Mouse (Mus musculus) heart, embryonic 16.5 days (tissue): Measurements from ENCODE around the gene Ltbp1. TPM values are rescaled to one million over a fixed set of nuclear protein-coding genes. Genes with fewer than 3 reads are reported as not detected.

ENCODE experiments used
- ATAC-seq: fragments of 200-750 bp; cut with Nextera tagmentation; replicated peaks from 2 replicates; pipeline ENCODE4 v1.8.0; 2017; ENCODE audit warnings: moderate number of reproducible peaks; ENCODE audit not compliant: insufficient read depth, low FRiP score; ENCODE audit errors: extremely low read depth
- H3K27ac ChIP-seq: fragments of 300-500 bp; sonication (generic); 2 replicates; pipeline ENCODE4 v1.5.1; 2014; ENCODE audit warnings: mild to moderate bottlenecking, low read length, control low read depth, moderate library complexity
- H3K27me3 ChIP-seq: fragments of 300-500 bp; sonication (generic); 2 replicates; pipeline ENCODE4 v1.6.1; 2014; ENCODE audit warnings: low read length, mixed read lengths; ENCODE audit not compliant: control insufficient read depth, insufficient read depth
- H3K36me3 ChIP-seq: fragments of 300-500 bp; sonication (generic); 2 replicates; pipeline ENCODE4 v1.6.1; 2014; ENCODE audit not compliant: control insufficient read depth, insufficient read depth
- H3K4me1 ChIP-seq: fragments of 300-500 bp; sonication (generic); 2 replicates; pipeline ENCODE4 v1.6.1; 2014; ENCODE audit warnings: low read length, mixed read lengths; ENCODE audit not compliant: control insufficient read depth, insufficient read depth
- H3K4me2 ChIP-seq: fragments of 300-500 bp; sonication (generic); 2 replicates; pipeline ENCODE4 v1.6.1; 2014; ENCODE audit warnings: low read depth, mild to moderate bottlenecking, control low read depth, low read length
- H3K4me3 ChIP-seq: fragments of 300-500 bp; sonication (generic); 2 replicates; pipeline ENCODE4 v1.5.1; 2014; ENCODE audit warnings: mild to moderate bottlenecking, control low read depth, low read length
- H3K9ac ChIP-seq: fragments of 300-500 bp; sonication (generic); 2 replicates; pipeline ENCODE4 v1.6.1; 2014; ENCODE audit warnings: low read length, control low read depth
- H3K9me3 ChIP-seq: fragments of 300-500 bp; sonication (generic); replicated peaks from 2 replicates; pipeline ENCODE4 v1.6.1; 2016; ENCODE audit warnings: low read length; ENCODE audit not compliant: control insufficient read depth
- WGBS: fragments of 180-500 bp; shearing (Covaris S2); extraction: QIAGEN DNeasy Blood & Tissue Kit; methylation state at CpG from one replicate; pipeline ENCODE4 v1.1.7; 2014; 5-methylcytosine and 5-hydroxymethylcytosine counted together
- polyA plus RNA-seq: library from polyadenylated mRNA; unstranded; fragments of >200 nt; fragmentation: Nextera tagmentation; extraction: Ambion mirVana; gene quantifications from 2 replicates; pipeline ENCODE4 v1.2.1, GENCODE M21; 2015

Ltbp1 gene
- polyA plus RNA-seq, 1 experiment from 2014 or later: 15.6 TPM

GRCm38 (mm10) chr17:75033872-75034615 lies 28.7 kb downstream of the Ltbp1 start:
- H3K9me3 ChIP-seq: no peaks in the 10 kb centered on the region
- H3K27me3 ChIP-seq: no peaks in the 10 kb centered on the region
- no peak overlapping the region for H3K4me2 ChIP-seq
- H3K4me3 ChIP-seq: no peak overlapping the region
- ATAC-seq: no peak
- peaks cover 4% of the 10 kb centered on the region for H3K4me1 ChIP-seq
- no peak overlapping the region for H3K27ac ChIP-seq
- no peaks in the 10 kb centered on the region for H3K36me3 ChIP-seq
- H3K9ac ChIP-seq: no peak overlapping the region
- 68% methylated on average over 21 of the region's 21 CpGs for WGBS

GRCm38 (mm10) chr17:75036881-75037280 lies 31.5 kb downstream of the Ltbp1 start:
- H3K4me2 ChIP-seq: no peak overlapping the region
- H3K9ac ChIP-seq: no peak overlapping the region
- no peak for ATAC-seq
- H3K4me3 ChIP-seq: no peak overlapping the region
- H3K9me3 ChIP-seq: no peaks in the 10 kb centered on the region
- peaks cover 4% of the 10 kb centered on the region for H3K4me1 ChIP-seq
- WGBS: 55% methylated on average over 6 of the region's 6 CpGs
- no peaks in the 10 kb centered on the region for H3K36me3 ChIP-seq
- no peak overlapping the region for H3K27ac ChIP-seq
- no peaks in the 10 kb centered on the region for H3K27me3 ChIP-seq

- no peak overlapping the region for H3K27ac ChIP-seq
- no peaks in the 10 kb centered on the region for H3K4me1 ChIP-seq
- H3K36me3 ChIP-seq: no peaks in the 10 kb centered on the region
- 75% methylated on average over 4 of the region's 4 CpGs for WGBS
- no peak overlapping the region for H3K9ac ChIP-seq
- no peaks in the 10 kb centered on the region for H3K9me3 ChIP-seq
- no peak overlapping the region for H3K4me3 ChIP-seq
- no peak overlapping the region for H3K4me2 ChIP-seq
- H3K27me3 ChIP-seq: no peaks in the 10 kb centered on the region
- no peak for ATAC-seq
These were observed 33.6 kb downstream of the Ltbp1 start for GRCm38 (mm10) chr17:75039017-75039416.

GRCm38 (mm10) chr17:75049366-75049969 lies 44.1 kb downstream of the Ltbp1 start:
- Histone ChIP-seq H3K4me2 (no peak overlapping the region), H3K4me1 (peaks cover 9% of the 10 kb centered on the region; the same call in 1 of the 2 replicates), H3K36me3 (peaks cover 2% of the 10 kb centered on the region; the same call in 1 of the 2 replicates), H3K27ac (peak overlapping the region; percentile 32; the same call in 1 of the 2 replicates), H3K9ac (no peak overlapping the region), H3K27me3 (no peaks in the 10 kb centered on the region), H3K9me3 (peaks cover 8% of the 10 kb centered on the region; the same call in 1 of the 2 replicates), H3K4me3 (no peak overlapping the region)
- 61% methylated on average over 8 of the region's 8 CpGs for WGBS
- ATAC-seq: no peak

GRCm38 (mm10) chr17:75051440-75051925 lies 46.1 kb downstream of the Ltbp1 start:
- H3K27me3 ChIP-seq: no peaks in the 10 kb centered on the region
- no peak overlapping the region for H3K27ac ChIP-seq
- peaks cover 15% of the 10 kb centered on the region for H3K4me1 ChIP-seq
- no peak overlapping the region for H3K4me3 ChIP-seq
- WGBS: 81% methylated on average over 8 of the region's 8 CpGs
- H3K9me3 ChIP-seq: no peaks in the 10 kb centered on the region
- no peak overlapping the region for H3K4me2 ChIP-seq
- H3K36me3 ChIP-seq: no peaks in the 10 kb centered on the region; the same call in 1 of the 2 replicates
- H3K9ac ChIP-seq: no peak overlapping the region
- no peak for ATAC-seq

GRCm38 (mm10) chr17:75055235-75055634 lies 49.9 kb downstream of the Ltbp1 start:
- Histone ChIP-seq H3K9ac (no peak overlapping the region), H3K27me3 (no peaks in the 10 kb centered on the region), H3K36me3 (no peaks in the 10 kb centered on the region), H3K4me1 (peaks cover 17% of the 10 kb centered on the region), H3K4me2 (no peak overlapping the region), H3K9me3 (no peaks in the 10 kb centered on the region), H3K4me3 (no peak overlapping the region), H3K27ac (no peak overlapping the region)
- WGBS: 66% methylated on average over 5 of the region's 5 CpGs
- no peak for ATAC-seq

- Histone ChIP-seq H3K4me3 (no peak overlapping the region), H3K4me2 (no peak overlapping the region), H3K4me1 (peaks cover 17% of the 10 kb centered on the region), H3K9ac (no peak overlapping the region), H3K27ac (no peak overlapping the region), H3K27me3 (no peaks in the 10 kb centered on the region), H3K36me3 (no peaks in the 10 kb centered on the region), H3K9me3 (no peaks in the 10 kb centered on the region)
- no peak for ATAC-seq
- WGBS: 77% methylated on average over 6 of the region's 6 CpGs
These were observed 50.6 kb downstream of the Ltbp1 start for GRCm38 (mm10) chr17:75055961-75056360.

- Histone ChIP-seq H3K27ac (no peak overlapping the region), H3K9ac (no peak overlapping the region), H3K4me2 (no peak overlapping the region), H3K4me3 (no peak overlapping the region), H3K27me3 (no peaks in the 10 kb centered on the region), H3K4me1 (peaks cover 17% of the 10 kb centered on the region), H3K36me3 (no peaks in the 10 kb centered on the region), H3K9me3 (no peaks in the 10 kb centered on the region)
- no peak for ATAC-seq
- WGBS: 51% methylated on average over 8 of the region's 8 CpGs
These were observed 51.3 kb downstream of the Ltbp1 start for GRCm38 (mm10) chr17:75056631-75057030.

GRCm38 (mm10) chr17:75066340-75066739 lies 61.0 kb downstream of the Ltbp1 start:
- H3K36me3 ChIP-seq: no peaks in the 10 kb centered on the region; the same call in 1 of the 2 replicates
- H3K4me3 ChIP-seq: no peak overlapping the region
- no peak overlapping the region for H3K4me2 ChIP-seq
- H3K27me3 ChIP-seq: no peaks in the 10 kb centered on the region
- H3K4me1 ChIP-seq: peaks cover 18% of the 10 kb centered on the region
- no peak overlapping the region for H3K27ac ChIP-seq
- no peak overlapping the region for H3K9ac ChIP-seq
- H3K9me3 ChIP-seq: no peaks in the 10 kb centered on the region
- ATAC-seq: no peak
- 89% methylated on average over 7 of the region's 7 CpGs for WGBS
